Mouse (Mus musculus) lung, postnatal 0 days (tissue): ENCODE data around the gene Spast.

Experiments
- CTCF ChIP-seq: IDR thresholded peaks from 2 replicates; pipeline ENCODE4 v1.5.1; 2016; ENCODE audit warnings: antibody characterized with exemption, mild to moderate bottlenecking
- EP300 ChIP-seq: IDR thresholded peaks from 2 replicates; pipeline ENCODE4 v1.6.1; 2016; ENCODE audit warnings: antibody characterized with exemption, mild to moderate bottlenecking, control low read depth

DNA sequence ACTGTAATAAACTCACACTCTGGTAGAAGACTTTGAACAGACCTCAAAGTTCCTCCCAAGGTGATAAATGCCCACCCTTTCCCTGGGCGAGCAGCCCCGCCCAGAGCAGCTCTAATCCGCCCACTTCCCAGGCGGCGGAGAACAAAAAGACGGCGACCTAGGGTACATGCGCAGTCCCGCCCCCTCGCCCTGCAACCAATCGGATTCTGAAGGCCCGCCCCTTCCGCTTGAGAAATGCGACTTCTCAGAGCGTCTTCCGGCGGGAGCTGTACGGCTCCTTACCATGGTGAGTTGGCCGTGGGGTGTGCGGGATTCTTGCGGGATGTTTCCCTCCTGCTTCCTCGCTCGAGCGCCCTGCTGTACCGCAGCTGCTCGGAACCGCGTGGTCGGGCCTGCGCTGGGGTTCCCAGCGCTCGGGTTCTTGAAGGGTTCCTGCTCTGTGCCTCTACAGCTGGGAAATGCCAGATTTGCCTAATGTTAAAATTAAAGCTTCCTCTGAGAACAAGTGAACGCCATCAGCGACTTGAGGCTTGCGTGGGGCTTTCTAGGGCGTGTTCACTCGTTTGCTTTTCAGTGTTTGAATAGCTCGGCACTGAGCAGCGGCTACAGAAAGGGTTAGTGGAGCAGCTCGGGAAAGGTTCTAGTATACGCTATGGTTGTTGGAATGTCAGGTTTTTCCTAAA is 56.7 kb downstream of the Spast start, which contains the start of gene Slc30a6:
- no peak for TF ChIP-seq CTCF
- no peak for TF ChIP-seq EP300
